Mouse (Mus musculus): Measurements from ENCODE around the gene Inha.

Gene Inha

DNA sequence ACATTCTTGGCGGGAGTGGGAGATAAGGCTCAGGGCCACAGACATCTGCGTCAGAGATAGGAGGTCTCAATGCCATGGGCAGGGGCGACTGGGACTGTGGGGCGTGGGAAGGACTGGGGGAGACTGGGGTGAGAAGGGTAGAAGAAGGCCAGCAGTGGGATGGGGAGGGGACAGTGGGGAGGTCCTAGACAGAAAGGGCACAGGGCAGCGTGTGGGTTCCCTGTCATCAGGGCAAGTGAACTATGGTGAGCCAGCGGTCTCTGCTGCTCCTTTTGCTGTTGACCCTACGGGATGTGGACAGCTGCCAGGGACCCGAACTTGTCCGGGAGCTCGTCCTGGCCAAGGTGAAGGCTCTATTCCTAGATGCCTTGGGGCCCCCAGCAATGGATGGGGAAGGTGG lies at the start of gene Inha:
Gene Inha (plus strand): TSS at position 72 of the 400 bp plus-strand sequence.
- no peak for DNase-seq

DNA sequence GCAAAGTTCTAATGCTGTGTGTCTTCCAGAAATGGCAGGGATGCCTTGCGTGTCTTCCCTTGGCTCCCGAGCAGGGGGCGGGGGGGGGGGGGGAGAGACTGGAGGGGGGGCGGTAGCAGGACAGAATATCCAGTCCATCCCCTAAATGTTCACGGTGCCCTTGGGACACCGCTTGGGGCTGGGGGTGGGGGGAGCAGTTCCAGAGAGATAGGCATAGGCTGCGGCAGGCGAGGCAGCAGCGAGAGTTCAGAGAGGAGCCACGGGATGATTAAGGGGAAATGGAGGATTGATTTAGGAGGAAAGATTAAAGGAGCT lies 49.2 kb upstream of the Inha start:
- DNase-seq: no peak

DNA sequence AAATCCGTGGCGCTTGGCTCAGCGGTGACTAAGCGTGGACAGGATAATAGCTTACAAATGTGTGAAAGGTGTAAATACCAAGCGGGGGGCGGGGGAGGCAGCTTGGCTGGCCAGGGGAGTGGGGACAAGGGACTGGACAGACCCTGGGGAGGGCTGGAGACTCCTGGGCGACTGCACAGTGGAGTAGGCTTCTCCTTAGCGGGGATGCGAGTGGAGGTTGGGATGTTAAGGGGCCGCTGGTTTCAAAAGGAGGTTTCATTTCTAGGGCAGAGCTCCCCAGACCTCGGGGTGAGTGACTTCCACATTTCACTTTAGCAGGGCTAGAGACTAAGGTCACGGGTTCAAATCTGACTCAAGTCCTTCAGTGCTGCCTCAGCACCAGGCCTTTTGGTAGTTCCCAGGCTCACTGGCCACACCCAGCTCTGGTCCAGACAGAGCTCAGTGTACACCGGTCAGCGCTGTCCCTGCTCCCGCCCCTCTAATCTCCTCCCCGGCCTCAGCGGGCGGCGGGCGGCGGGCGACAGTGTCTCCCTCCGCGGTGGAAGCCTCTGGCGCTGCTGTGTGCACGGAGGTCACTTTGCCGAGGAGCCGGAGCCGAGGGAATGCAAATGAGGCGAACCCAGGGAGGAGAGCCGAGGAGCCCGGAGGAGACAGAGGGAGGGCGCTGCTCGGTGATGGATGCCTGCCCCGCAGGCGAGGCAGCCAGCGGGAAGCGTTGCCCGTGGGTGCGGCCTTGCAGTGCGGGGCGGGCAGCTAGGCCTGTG lies 48.7 kb upstream of the Inha start:
- peak; percentile 49 for DNase-seq

DNA sequence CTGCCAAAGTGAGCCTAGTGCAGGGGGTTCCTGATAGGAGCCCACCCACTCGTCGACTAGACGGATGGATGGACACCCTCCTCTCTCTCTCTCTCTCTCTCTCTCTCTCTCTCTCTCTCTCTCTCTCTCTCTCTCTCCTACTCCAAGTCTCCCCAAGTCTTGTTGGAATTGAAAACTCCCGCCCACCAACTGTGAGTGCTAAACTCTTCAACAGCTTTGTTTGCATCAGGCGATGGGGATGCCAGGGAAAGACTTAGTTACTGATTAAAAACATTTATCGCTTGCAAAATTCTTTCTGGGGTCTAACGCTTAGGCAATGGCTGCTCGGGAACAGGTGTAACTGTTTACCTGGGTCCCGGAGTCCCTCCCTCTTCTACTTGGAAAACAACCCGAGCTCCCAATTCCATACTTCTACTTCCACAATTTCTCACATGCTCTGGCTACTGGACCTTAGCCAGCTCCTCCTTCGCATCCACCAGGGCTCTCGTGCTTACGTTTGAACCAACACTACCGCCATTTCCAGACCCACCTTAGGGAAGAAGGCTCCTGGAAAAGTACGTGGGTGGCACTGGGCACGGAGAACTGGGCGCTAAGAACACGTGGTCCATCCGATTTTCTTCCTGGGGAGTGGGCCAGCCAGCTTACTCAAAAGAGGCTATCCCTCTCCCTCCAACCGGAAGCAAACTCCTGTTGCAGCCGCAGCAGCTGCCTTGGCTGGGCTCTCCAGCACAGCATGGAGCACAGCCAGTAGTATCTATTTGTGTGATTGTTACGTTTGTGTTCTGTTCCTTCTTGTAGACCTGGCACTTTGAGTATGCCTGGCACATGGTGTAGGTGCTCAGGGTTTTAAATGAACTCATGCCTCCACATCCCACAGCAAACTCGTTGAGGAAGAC lies 47.8 kb upstream of the Inha start:
- DNase-seq: peak; percentile 27

- DNase-seq: no peak
Measured at GRCm38 (mm10) chr1:75460297-75460696, 46.6 kb upstream of the Inha start.

DNA sequence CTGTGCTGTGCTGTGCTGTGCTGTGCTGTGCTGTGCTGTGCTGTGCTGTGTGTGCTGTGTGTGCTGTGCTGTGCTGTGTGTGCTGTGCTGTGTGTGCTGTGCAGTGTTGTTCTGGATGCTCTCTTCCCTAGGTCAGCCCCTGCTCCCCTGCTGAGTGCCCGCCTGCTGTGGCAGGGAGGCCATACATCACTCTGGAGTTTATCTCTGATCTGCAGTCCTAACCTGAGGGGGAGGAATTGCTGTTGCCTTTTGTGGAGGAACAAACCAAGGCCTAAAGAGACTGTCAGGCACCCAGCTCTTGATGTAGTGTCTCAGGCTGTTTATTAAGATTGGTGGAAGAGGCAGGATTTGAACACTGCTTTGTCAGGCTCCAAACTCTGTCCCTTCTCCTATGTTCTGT lies 44.2 kb upstream of the Inha start:
- no peak for DNase-seq

- DNase-seq: no peak
Measured at GRCm38 (mm10) chr1:75463652-75464204, 43.1 kb upstream of the Inha start.

DNA sequence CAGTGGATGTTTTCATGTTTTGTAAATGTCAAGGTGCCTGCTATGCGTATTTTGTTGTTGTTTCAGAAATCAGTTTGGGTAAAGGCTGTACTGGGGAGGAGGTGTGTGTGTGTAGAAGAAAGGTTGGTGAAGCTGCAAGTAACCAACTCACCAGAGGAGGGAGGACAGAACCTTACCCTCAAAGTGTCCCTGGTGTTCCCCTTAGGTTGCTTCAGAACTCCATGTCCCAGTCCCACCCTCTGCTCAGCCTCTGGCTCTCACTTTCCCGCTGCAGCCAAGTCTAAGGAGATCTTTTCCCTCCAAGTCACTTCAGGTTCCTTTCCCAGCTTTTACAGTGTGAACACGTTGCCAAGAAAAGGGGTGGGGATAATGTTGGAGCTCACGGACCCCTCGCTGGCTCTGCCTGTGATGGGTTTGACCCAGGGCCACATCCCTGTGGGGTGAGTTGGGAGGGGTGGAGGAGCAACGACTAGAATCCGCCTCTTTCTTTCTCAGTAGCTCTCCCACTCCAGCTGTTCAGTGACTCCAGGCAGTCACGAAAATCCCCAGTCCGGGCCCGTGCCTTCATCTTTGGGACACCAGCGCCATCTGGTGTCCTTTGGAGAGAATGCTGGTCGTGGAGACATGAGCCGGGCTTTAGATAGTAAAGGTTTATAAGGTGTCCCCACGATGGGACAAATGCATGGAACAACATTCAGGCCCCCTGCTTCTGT lies 39.5 kb upstream of the Inha start:
- DNase-seq: peak; percentile 86

DNA sequence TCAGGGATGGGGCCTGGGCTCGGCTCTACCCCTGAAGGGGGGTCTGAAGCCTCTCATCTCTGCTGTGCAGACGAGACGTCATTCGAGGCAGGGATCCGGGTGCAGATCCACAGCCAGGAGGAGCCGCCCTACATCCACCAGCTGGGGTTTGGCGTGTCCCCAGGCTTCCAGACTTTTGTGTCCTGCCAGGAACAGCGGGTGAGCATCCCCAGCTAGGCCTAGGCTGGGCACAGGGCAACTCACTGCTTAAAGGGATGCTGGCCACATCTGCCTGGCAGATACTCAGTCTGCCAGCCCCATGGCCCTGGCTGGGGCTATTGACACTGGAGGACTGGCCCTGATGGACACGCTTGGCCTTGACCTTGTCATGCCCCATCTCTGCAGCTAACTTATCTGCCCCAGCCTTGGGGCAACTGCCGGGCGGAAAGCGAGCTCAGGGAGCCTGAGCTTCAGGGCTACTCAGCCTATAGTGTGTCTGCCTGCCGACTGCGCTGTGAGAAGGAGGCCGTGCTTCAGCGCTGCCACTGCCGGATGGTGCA lies 37.5 kb upstream of the Inha start:
- DNase-seq: no peak

GRCm38 (mm10) chr1:75476441-75476840 lies 30.4 kb upstream of the Inha start:
- DNase-seq: no peak

- DNase-seq: peak; percentile 92
Measured at GRCm38 (mm10) chr1:75477264-75477965, 29.5 kb upstream of the Inha start.

GRCm38 (mm10) chr1:75477966-75478290 lies 28.9 kb upstream of the Inha start:
- no peak for DNase-seq

DNA sequence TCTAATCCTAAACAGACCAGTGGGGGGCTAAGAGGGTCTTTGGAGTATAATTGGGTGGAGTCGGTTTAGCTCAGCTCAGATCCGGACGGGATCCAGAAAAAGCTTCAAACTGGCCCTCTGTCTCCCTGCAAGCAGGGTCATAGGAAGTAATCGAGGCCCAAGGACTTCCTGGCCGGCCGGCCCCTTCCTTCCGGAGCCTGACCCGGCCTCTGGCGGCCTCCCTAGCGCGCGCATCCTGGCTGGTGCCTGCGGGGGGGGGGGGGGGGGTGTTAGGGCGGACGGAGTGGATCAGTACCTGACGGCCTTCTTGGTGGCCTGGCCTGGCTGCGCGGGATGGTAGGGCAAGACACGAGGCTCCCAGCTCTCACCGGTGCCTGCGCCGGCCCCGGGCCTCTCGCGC lies 28.4 kb upstream of the Inha start:
- DNase-seq: no peak

GRCm38 (mm10) chr1:75478916-75479634 lies 27.8 kb upstream of the Inha start, which contains the start of the genes Chpf and Tmem198:
Gene Chpf (minus strand): TSS chr1:75479307.
Gene Tmem198 (plus strand): TSS chr1:75479532.
- DNase-seq: peak; percentile 97

- no peak for DNase-seq
Measured at GRCm38 (mm10) chr1:75479635-75479989, 27.3 kb upstream of the Inha start.

- DNase-seq: no peak
Measured at GRCm38 (mm10) chr1:75480036-75480435, 26.8 kb upstream of the Inha start.

DNA sequence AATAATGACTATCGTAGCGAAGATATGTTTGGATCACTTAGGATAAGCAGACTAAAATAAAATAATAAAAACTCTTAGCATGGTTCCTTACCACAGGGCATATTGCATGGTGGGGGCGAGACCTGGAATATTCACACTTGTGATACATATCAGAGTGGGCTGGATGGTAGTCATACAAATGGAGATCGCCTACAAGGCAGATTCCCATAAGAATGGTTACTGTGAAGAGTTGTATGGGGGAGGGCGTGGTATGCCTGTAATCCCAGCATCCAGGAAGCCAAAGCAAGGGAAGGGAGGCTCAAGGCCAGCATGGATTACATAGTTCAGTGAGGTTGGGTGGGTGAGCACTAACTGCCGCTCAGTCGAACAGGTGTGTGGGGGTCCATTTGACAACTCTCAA lies 26.1 kb upstream of the Inha start:
- no peak for DNase-seq

DNA sequence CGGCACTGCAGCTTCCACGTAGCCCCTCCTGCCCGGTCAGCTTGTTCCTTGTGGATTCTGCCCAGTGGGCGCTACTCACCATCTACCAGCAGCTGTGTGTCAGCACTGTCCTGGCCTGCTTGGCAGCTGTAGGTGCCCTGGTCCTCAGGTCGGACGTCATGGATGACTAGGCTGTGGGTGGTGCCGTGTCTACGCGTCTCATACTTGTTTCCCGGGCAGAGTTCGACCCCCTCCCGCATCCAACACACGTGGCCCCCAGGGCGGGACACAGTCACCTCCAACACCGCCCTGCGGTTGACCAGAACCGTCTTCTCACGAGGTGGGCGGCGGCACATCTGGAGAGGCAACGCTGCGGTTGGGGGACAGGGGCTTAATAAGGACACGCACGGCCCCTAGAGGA lies 20.3 kb upstream of the Inha start:
- peak; percentile 41 for DNase-seq

- no peak for DNase-seq
Measured at GRCm38 (mm10) chr1:75487040-75487404, 19.9 kb upstream of the Inha start.

DNA sequence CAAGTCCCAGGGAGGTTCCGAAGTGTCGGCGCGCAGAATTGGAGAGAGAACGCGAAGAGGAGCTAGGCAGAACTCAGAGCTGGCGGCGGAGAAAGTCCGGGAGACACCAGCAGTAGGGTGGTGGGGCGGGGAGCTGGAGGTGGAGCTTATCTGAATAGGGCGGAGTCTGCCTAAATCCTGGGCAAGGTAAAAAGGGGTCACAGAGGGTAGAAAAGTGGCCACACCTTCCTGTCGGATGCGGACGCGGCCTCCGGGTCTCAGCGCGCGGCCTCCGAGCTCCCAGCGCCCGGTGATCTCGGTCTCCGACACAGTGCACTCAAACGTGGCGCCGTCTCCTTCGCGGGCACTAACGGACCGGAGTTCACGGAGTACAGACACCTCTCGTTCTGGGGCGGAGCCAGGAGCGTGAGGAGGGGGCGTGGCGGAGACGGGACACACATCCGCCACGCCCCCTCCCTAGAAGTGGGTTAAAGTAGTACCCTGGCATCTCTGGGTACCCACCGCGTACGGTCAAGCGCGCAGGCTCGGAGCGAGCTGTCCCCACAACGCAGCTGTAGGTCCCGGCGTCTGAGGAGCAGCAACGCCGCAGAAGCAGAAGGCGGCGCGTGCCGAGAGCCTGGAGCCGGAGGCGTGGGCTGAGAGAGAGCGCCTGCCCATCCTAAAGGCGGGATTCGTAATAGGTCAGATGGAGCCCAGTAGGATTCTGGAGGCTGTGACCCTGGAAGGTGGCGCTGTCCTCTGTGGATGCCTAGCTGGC lies 19.3 kb upstream of the Inha start:
- DNase-seq: peak; percentile 88
